Comparison of ENCODE assay signal across 13 mouse cellular contexts in the genomic region with DNA sequence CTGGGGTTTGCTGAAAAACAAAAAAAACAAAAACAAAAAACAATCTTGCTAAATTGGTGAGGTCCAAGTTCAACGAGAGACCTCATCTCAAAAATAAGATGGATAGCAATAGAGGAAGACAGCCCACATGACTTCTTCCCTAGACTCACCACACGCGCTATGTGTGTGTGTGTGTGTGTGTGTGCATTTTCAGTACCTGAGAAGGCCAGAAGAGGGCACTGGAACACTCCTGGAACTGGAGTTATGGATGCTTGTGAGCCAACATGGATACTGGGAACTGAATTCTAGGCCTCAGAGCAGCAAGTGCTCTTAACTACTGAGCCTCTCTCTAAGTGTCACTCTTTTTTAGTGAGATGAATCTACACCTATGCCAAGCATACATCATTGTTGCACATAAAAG. TPM values are rescaled to one million over a fixed set of nuclear protein-coding genes. Genes with fewer than 3 reads are reported as not detected.
DNase-seq lines count a peak whose midpoint lies in the region; ATAC-seq and TF ChIP-seq lines count a peak whose summit lies in the region.
"Had no signal": no experiment of that assay in that cellular context is flagged by ENCODE, and none has a peak within 500 bp of the region (broad histone marks: within the 10 kb centered on the region; RNA-seq: fewer than 3 reads in every experiment).

No protein-coding gene starts in this region.

- no peaks in the 10 kb centered on the region for H3K27me3 ChIP-seq in hindbrain, embryonic 10.5 days (ENCODE audit: insufficient read depth, poor library complexity, severe bottlenecking)
- no peaks in the 10 kb centered on the region for H3K27me3 ChIP-seq in hindbrain, embryonic 11.5 days (ENCODE audit: control insufficient read depth, insufficient read depth, low read length)
- no peaks in the 10 kb centered on the region for H3K27me3 ChIP-seq in liver, embryonic 14.5 days (ENCODE audit: control insufficient read depth, insufficient read depth, low read length)
- H3K27me3 ChIP-seq in liver, embryonic 11.5 days (replicated peaks; ENCODE audit: control insufficient read depth, insufficient read depth, low read length) = no peaks in the 10 kb centered on the region
- no peaks in the 10 kb centered on the region for H3K27me3 ChIP-seq in ES-Bruce4 (ENCODE audit: control insufficient read depth, insufficient read depth, low read length, poor library complexity, severe bottlenecking)
- H3K27me3 ChIP-seq: forebrain, embryonic 13.5 days had no signal

- peaks cover 52% of the 10 kb centered on the region for H3K36me3 ChIP-seq in hindbrain, embryonic 10.5 days
- H3K36me3 ChIP-seq in hindbrain, embryonic 11.5 days (ENCODE audit: control insufficient read depth, insufficient read depth, low read length) = 0 out of 2 replicates have a peak, but pooled peaks cover 2% of the 10 kb centered on the region
- H3K36me3 ChIP-seq in liver, embryonic 14.5 days (replicated peaks; ENCODE audit: control insufficient read depth, insufficient read depth, low read depth) = peaks cover 12% of the 10 kb centered on the region; the same call in 1 of the 2 replicates
- H3K36me3 ChIP-seq in liver, embryonic 11.5 days (ENCODE audit: control insufficient read depth, insufficient read depth, low read length) = peaks cover 5% of the 10 kb centered on the region; the same call in 1 of the 2 replicates
- H3K36me3 ChIP-seq in ES-Bruce4 (ENCODE audit: control insufficient read depth, insufficient read depth, low read length, poor library complexity, severe bottlenecking) = peaks cover 3% of the 10 kb centered on the region

- peaks cover 15% of the 10 kb centered on the region for H3K9me3 ChIP-seq in hindbrain, embryonic 10.5 days
- H3K9me3 ChIP-seq in hindbrain, embryonic 11.5 days (ENCODE audit: control insufficient read depth, low read length) = no peaks in the 10 kb centered on the region; the same call in 1 of the 2 replicates
- no peaks in the 10 kb centered on the region for H3K9me3 ChIP-seq in liver, embryonic 14.5 days (ENCODE audit: control insufficient read depth, low read length)
- H3K9me3 ChIP-seq in liver, embryonic 11.5 days (ENCODE audit: control insufficient read depth, low read length) = no peaks in the 10 kb centered on the region
- H3K9me3 ChIP-seq in ES-Bruce4 (replicated peaks; ENCODE audit: control insufficient read depth, insufficient read depth, low read length, poor library complexity, severe bottlenecking) = peaks cover 5% of the 10 kb centered on the region; the same call in 1 of the 2 replicates

- no peak overlapping the region for H3K4me3 ChIP-seq in hindbrain, embryonic 10.5 days
- no peak overlapping the region for H3K4me3 ChIP-seq in hindbrain, embryonic 11.5 days (ENCODE audit: low read depth, low read length)
- H3K4me3 ChIP-seq in liver, embryonic 14.5 days (ENCODE audit: insufficient read depth in 1 of 2, low read depth in 2 of 2, low read length in 2 of 2) = no peak overlapping the region
- H3K4me3 ChIP-seq in liver, embryonic 11.5 days (ENCODE audit: low read depth, low read length) = no peak overlapping the region
- H3K4me3 ChIP-seq in ES-Bruce4 (ENCODE audit: low read depth, low read length) = no peak overlapping the region
- H3K4me3 ChIP-seq: forebrain, embryonic 13.5 days had no signal

- no peak for TF ChIP-seq EP300 in liver, embryonic 14.5 days (IDR thresholded peaks at IDR 0.05; ENCODE audit: low read depth)
- no peak for TF ChIP-seq EP300 in ES-Bruce4 (IDR thresholded peaks at IDR 0.05; ENCODE audit: insufficient read depth, low read depth, low read length)

- no peak overlapping the region for H3K4me2 ChIP-seq in hindbrain, embryonic 11.5 days (replicated peaks; ENCODE audit: low read depth, low read length)
- no peak overlapping the region for H3K4me2 ChIP-seq in liver, embryonic 14.5 days (ENCODE audit: low read depth)
- H3K4me2 ChIP-seq in liver, embryonic 11.5 days = no peak overlapping the region
- H3K4me2 ChIP-seq: forebrain, embryonic 13.5 days had no signal

- no peak overlapping the region for H3K9ac ChIP-seq in hindbrain, embryonic 11.5 days (ENCODE audit: low read depth, low read length)
- H3K9ac ChIP-seq in liver, embryonic 14.5 days (replicated peaks) = no peak overlapping the region
- no peak overlapping the region for H3K9ac ChIP-seq in liver, embryonic 11.5 days (ENCODE audit: low read depth, low read length)
- no peak overlapping the region for H3K9ac ChIP-seq in ES-Bruce4 (ENCODE audit: low read depth, poor library complexity, severe bottlenecking)
- H3K9ac ChIP-seq: forebrain, embryonic 13.5 days had no signal

- TF ChIP-seq POLR2A in ES-Bruce4 (IDR thresholded peaks at IDR 0.05; ENCODE audit: insufficient read depth, low read length) = no peak

- 95% methylated on average over 3 of the region's 3 CpGs for WGBS in hindbrain, embryonic 10.5 days
- 96% methylated on average over 3 of the region's 3 CpGs for WGBS in hindbrain, embryonic 11.5 days
- 91% methylated on average over 3 of the region's 3 CpGs for WGBS in liver, embryonic 14.5 days (ENCODE audit: insufficient replicate concordance)
- WGBS in liver, embryonic 11.5 days = 96% methylated on average over 3 of the region's 3 CpGs

- no peak for ATAC-seq in hindbrain, embryonic 11.5 days (ENCODE audit: low FRiP score)
- ATAC-seq in liver, embryonic 14.5 days (ENCODE audit: insufficient read depth) = no peak
- ATAC-seq in liver, embryonic 11.5 days (replicated peaks; ENCODE audit: low FRiP score) = no peak
- ATAC-seq in granulocyte monocyte progenitor cell, adult 5-6 weeks (replicated peaks; ENCODE audit: poor library complexity, severe bottlenecking) = 0 out of 2 replicates have a peak, but pooled peaks have one; percentile 18
- ATAC-seq: CD4-positive, CD25-positive, alpha-beta regulatory T cell, adult 4 months; forebrain, embryonic 13.5 days had no signal

- H3K4me1 ChIP-seq in hindbrain, embryonic 10.5 days (replicated peaks) = no peaks in the 10 kb centered on the region
- no peaks in the 10 kb centered on the region for H3K4me1 ChIP-seq in hindbrain, embryonic 11.5 days (replicated peaks; ENCODE audit: control insufficient read depth, insufficient read depth, low read length)
- no peaks in the 10 kb centered on the region for H3K4me1 ChIP-seq in liver, embryonic 14.5 days (replicated peaks; ENCODE audit: control insufficient read depth in 2 of 2, insufficient read depth in 2 of 2, low read length in 1 of 2)
- H3K4me1 ChIP-seq in liver, embryonic 11.5 days (replicated peaks; ENCODE audit: control insufficient read depth, insufficient read depth, low read length) = no peaks in the 10 kb centered on the region
- peaks cover 1% of the 10 kb centered on the region for H3K4me1 ChIP-seq in ES-Bruce4 (ENCODE audit: control insufficient read depth, insufficient read depth, low read length)
- H3K4me1 ChIP-seq: forebrain, embryonic 13.5 days had no signal

- no peak overlapping the region for H3K27ac ChIP-seq in hindbrain, embryonic 10.5 days
- no peak overlapping the region for H3K27ac ChIP-seq in hindbrain, embryonic 11.5 days (ENCODE audit: low read depth, low read length)
- no peak overlapping the region for H3K27ac ChIP-seq in liver, embryonic 14.5 days
- no peak overlapping the region for H3K27ac ChIP-seq in liver, embryonic 11.5 days (ENCODE audit: low read depth, low read length)
- H3K27ac ChIP-seq in ES-Bruce4 (ENCODE audit: insufficient read depth, low read length) = no peak overlapping the region
- H3K27ac ChIP-seq: forebrain, embryonic 13.5 days had no signal

- TF ChIP-seq CTCF in liver, embryonic 14.5 days (IDR thresholded peaks at IDR 0.05; ENCODE audit: low read depth) = peak; percentile 54
- peak; percentile 17 for TF ChIP-seq CTCF in ES-Bruce4 (IDR thresholded peaks at IDR 0.05; ENCODE audit: low read depth, low read length)

- DNase-seq in hindbrain, embryonic 10.5 days (ENCODE audit: low spot score) = peak; percentile 2
- no peak for DNase-seq in hindbrain, embryonic 11.5 days (ENCODE audit: low spot score)
- no peak for DNase-seq in liver, embryonic 14.5 days (ENCODE audit: low read depth in 3 of 3, low spot score in 3 of 3)
- no peak for DNase-seq in liver, embryonic 11.5 days (ENCODE audit: low spot score)
- DNase-seq in ovary, adult 18-20 months (ENCODE audit: low spot score) = no peak
- DNase-seq: adrenal gland, postnatal 10 days; cerebellum, postnatal 10 days; heart, postnatal 4 days; layer of hippocampus, adult 9-11 months had no signal

RNA-seq across cellular contexts. Expression of gene Sdc1, which starts 13.1 kb away (rescaled TPM):
- polyA plus RNA-seq in hindbrain, embryonic 10.5 days (2016; fragmentation: Nextera tagmentation; extraction: Ambion mirVana) = 92.2 and 117 TPM in 2 replicates
- polyA plus RNA-seq in hindbrain, embryonic 11.5 days (2014; fragmentation: Nextera tagmentation; extraction: Ambion mirVana) = 49.3 and 62.4 TPM in 2 replicates
- 12.6 and 16.8 TPM in 2 replicates for polyA plus RNA-seq in liver, embryonic 14.5 days (2012; rRNA removed)
- polyA plus RNA-seq in liver, embryonic 14.5 days (2014; fragmentation: Nextera tagmentation; extraction: Ambion mirVana) = 15.5 and 15.8 TPM in 2 replicates
- 50.2 and 51.6 TPM in 2 replicates for polyA plus RNA-seq in liver, embryonic 11.5 days (2014; fragmentation: Nextera tagmentation; extraction: Ambion mirVana)
- polyA plus RNA-seq in ES-Bruce4 (2011; ENCODE audit: insufficient read depth, insufficient read length, low read depth, missing spikeins) = 41.8 and 42.8 TPM in 2 replicates
- total RNA-seq in granulocyte monocyte progenitor cell, adult 5-6 weeks (2014; fragmentation: Nextera tagmentation) = 0.36 and 0.45 TPM in 2 replicates
- 0.69 and 1.2 TPM in 2 replicates for total RNA-seq in granulocyte monocyte progenitor cell, adult 5-6 weeks (2017)
